Mouse (Mus musculus): ENCODE results near the gene Pdrg1. TPM values are rescaled to one million over a fixed set of nuclear protein-coding genes. Genes with fewer than 3 reads are reported as not detected.

Gene Pdrg1
- polyA plus RNA-seq, 1 experiment from 2014 or later, result 102 TPM

- ATAC-seq (ENCODE audit: insufficient read depth, low FRiP score, low TSS enrichment) (no peak), DNase-seq (ENCODE audit: low spot score) (no peak)
- no peaks in the 10 kb centered on the region; the same call in 1 of the 2 replicates for H3K36me3 ChIP-seq (ENCODE audit: control insufficient read depth, insufficient read depth, low read length)
- H3K9me3 ChIP-seq (ENCODE audit: control insufficient read depth, low read length), result no peaks in the 10 kb centered on the region
- H3K9ac ChIP-seq (ENCODE audit: low read length), result no peak overlapping the region
- H3K4me3 ChIP-seq (ENCODE audit: low read depth, low read length), result no peak overlapping the region
- WGBS, result 79% methylated on average over 9 of the region's 9 CpGs
- no peak overlapping the region for H3K27ac ChIP-seq (ENCODE audit: low read depth, low read length)
- no peak overlapping the region for H3K4me2 ChIP-seq (ENCODE audit: low read depth)
- no peaks in the 10 kb centered on the region; the same call in 1 of the 2 replicates for H3K4me1 ChIP-seq (ENCODE audit: control insufficient read depth, insufficient read depth, low read length)
- H3K27me3 ChIP-seq (ENCODE audit: control insufficient read depth, insufficient read depth, low read length), result peaks cover 18% of the 10 kb centered on the region
These were observed 36.3 kb upstream of the Pdrg1 start for GRCm38 (mm10) chr2:153051537-153051936.

GRCm38 (mm10) chr2:153051095-153051494 is 35.9 kb upstream of the Pdrg1 start:
- peaks cover 18% of the 10 kb centered on the region for H3K27me3 ChIP-seq (ENCODE audit: control insufficient read depth, insufficient read depth, low read length)
- no peak for ATAC-seq (ENCODE audit: insufficient read depth, low FRiP score, low TSS enrichment)
- 87% methylated on average over 6 of the region's 6 CpGs for WGBS

GRCm38 (mm10) chr2:153049997-153050358 is 34.8 kb upstream of the Pdrg1 start:
- Histone ChIP-seq H3K4me2 (ENCODE audit: low read depth) (no peak overlapping the region), H3K27ac (ENCODE audit: low read depth, low read length) (no peak overlapping the region), H3K27me3 (ENCODE audit: control insufficient read depth, insufficient read depth, low read length) (peaks cover 18% of the 10 kb centered on the region), H3K36me3 (ENCODE audit: control insufficient read depth, insufficient read depth, low read length) (no peaks in the 10 kb centered on the region; the same call in 1 of the 2 replicates), H3K9ac (ENCODE audit: low read length) (no peak overlapping the region), H3K9me3 (ENCODE audit: control insufficient read depth, low read length) (no peaks in the 10 kb centered on the region), H3K4me1 (ENCODE audit: control insufficient read depth, insufficient read depth, low read length) (no peaks in the 10 kb centered on the region; the same call in 1 of the 2 replicates), H3K4me3 (ENCODE audit: low read depth, low read length) (no peak overlapping the region)
- no peak for ATAC-seq (ENCODE audit: insufficient read depth, low FRiP score, low TSS enrichment)
- DNase-seq (ENCODE audit: low spot score), result no peak
- 89% methylated on average over 4 of the region's 4 CpGs for WGBS

More at GRCm38 (mm10) chr2:153051095-153051494, 35.9 kb upstream of the Pdrg1 start:
- Histone ChIP-seq H3K4me1 (ENCODE audit: control insufficient read depth, insufficient read depth, low read length) (no peaks in the 10 kb centered on the region; the same call in 1 of the 2 replicates), H3K36me3 (ENCODE audit: control insufficient read depth, insufficient read depth, low read length) (no peaks in the 10 kb centered on the region; the same call in 1 of the 2 replicates), H3K9me3 (ENCODE audit: control insufficient read depth, low read length) (no peaks in the 10 kb centered on the region), H3K9ac (ENCODE audit: low read length) (no peak overlapping the region), H3K4me2 (ENCODE audit: low read depth) (no peak overlapping the region), H3K27ac (ENCODE audit: low read depth, low read length) (no peak overlapping the region), H3K4me3 (ENCODE audit: low read depth, low read length) (no peak overlapping the region)
- no peak for DNase-seq (ENCODE audit: low spot score)

GRCm38 (mm10) chr2:153049288-153049996 is 34.2 kb upstream of the Pdrg1 start:
- H3K4me3 ChIP-seq (ENCODE audit: low read depth, low read length), result no peak overlapping the region
- no peak overlapping the region for H3K9ac ChIP-seq (ENCODE audit: low read length)
- WGBS, result 45% methylated on average over 9 of the region's 9 CpGs
- no peaks in the 10 kb centered on the region for H3K9me3 ChIP-seq (ENCODE audit: control insufficient read depth, low read length)
- H3K4me2 ChIP-seq (ENCODE audit: low read depth), result no peak overlapping the region
- H3K27ac ChIP-seq (ENCODE audit: low read depth, low read length), result no peak overlapping the region
- DNase-seq (ENCODE audit: low spot score) (no peak), ATAC-seq (ENCODE audit: insufficient read depth, low FRiP score, low TSS enrichment) (no peak)
- no peaks in the 10 kb centered on the region; the same call in 1 of the 2 replicates for H3K4me1 ChIP-seq (ENCODE audit: control insufficient read depth, insufficient read depth, low read length)
- H3K27me3 ChIP-seq (ENCODE audit: control insufficient read depth, insufficient read depth, low read length), result peaks cover 18% of the 10 kb centered on the region
- no peaks in the 10 kb centered on the region; the same call in 1 of the 2 replicates for H3K36me3 ChIP-seq (ENCODE audit: control insufficient read depth, insufficient read depth, low read length)

GRCm38 (mm10) chr2:153047828-153048465 is 32.7 kb upstream of the Pdrg1 start:
- no peaks in the 10 kb centered on the region for H3K9me3 ChIP-seq (ENCODE audit: control insufficient read depth, low read length)
- 41% methylated on average over 17 of the region's 17 CpGs for WGBS
- no peak overlapping the region for H3K4me2 ChIP-seq (ENCODE audit: low read depth)
- DNase-seq (ENCODE audit: low spot score), result peak; percentile 50
- H3K4me3 ChIP-seq (ENCODE audit: low read depth, low read length), result no peak overlapping the region
- H3K9ac ChIP-seq (ENCODE audit: low read length), result no peak overlapping the region
- H3K4me1 ChIP-seq (ENCODE audit: control insufficient read depth, insufficient read depth, low read length), result no peaks in the 10 kb centered on the region; the same call in 1 of the 2 replicates
- H3K27ac ChIP-seq (ENCODE audit: low read depth, low read length), result no peak overlapping the region
- ATAC-seq (ENCODE audit: insufficient read depth, low FRiP score, low TSS enrichment), result no peak
- no peaks in the 10 kb centered on the region for H3K36me3 ChIP-seq (ENCODE audit: control insufficient read depth, insufficient read depth, low read length)
- peaks cover 15% of the 10 kb centered on the region for H3K27me3 ChIP-seq (ENCODE audit: control insufficient read depth, insufficient read depth, low read length)

GRCm38 (mm10) chr2:153045884-153046299 is 30.7 kb upstream of the Pdrg1 start:
- no peak overlapping the region for H3K27ac ChIP-seq (ENCODE audit: low read depth, low read length)
- H3K4me2 ChIP-seq (ENCODE audit: low read depth), result no peak overlapping the region
- H3K9ac ChIP-seq (ENCODE audit: low read length), result no peak overlapping the region
- peak; percentile 39 for DNase-seq (ENCODE audit: low spot score)
- H3K4me3 ChIP-seq (ENCODE audit: low read depth, low read length), result no peak overlapping the region
- ATAC-seq (ENCODE audit: insufficient read depth, low FRiP score, low TSS enrichment), result no peak
- no peaks in the 10 kb centered on the region for H3K9me3 ChIP-seq (ENCODE audit: control insufficient read depth, low read length)
- 61% methylated on average over 8 of the region's 8 CpGs for WGBS
- no peaks in the 10 kb centered on the region for H3K36me3 ChIP-seq (ENCODE audit: control insufficient read depth, insufficient read depth, low read length)
- H3K4me1 ChIP-seq (ENCODE audit: control insufficient read depth, insufficient read depth, low read length), result no peaks in the 10 kb centered on the region; the same call in 1 of the 2 replicates
- H3K27me3 ChIP-seq (ENCODE audit: control insufficient read depth, insufficient read depth, low read length), result no peaks in the 10 kb centered on the region

- ATAC-seq (ENCODE audit: insufficient read depth, low FRiP score, low TSS enrichment), result no peak
- WGBS, result 67% methylated on average over 3 of the region's 3 CpGs
- DNase-seq (ENCODE audit: low spot score), result no peak
These were observed 28.7 kb upstream of the Pdrg1 start for GRCm38 (mm10) chr2:153043886-153044285.

GRCm38 (mm10) chr2:153036690-153037089 is 21.5 kb upstream of the Pdrg1 start:
- H3K36me3 ChIP-seq (ENCODE audit: control insufficient read depth, insufficient read depth, low read length), result no peaks in the 10 kb centered on the region
- H3K9me3 ChIP-seq (ENCODE audit: control insufficient read depth, low read length), result no peaks in the 10 kb centered on the region
- peaks cover 8% of the 10 kb centered on the region for H3K27me3 ChIP-seq (ENCODE audit: control insufficient read depth, insufficient read depth, low read length)
- 35% methylated on average over 2 of the region's 2 CpGs for WGBS
- DNase-seq (ENCODE audit: low spot score) (no peak), ATAC-seq (ENCODE audit: insufficient read depth, low FRiP score, low TSS enrichment) (no peak)
- H3K27ac ChIP-seq (ENCODE audit: low read depth, low read length), result no peak overlapping the region
- no peak overlapping the region for H3K4me3 ChIP-seq (ENCODE audit: low read depth, low read length)
- H3K9ac ChIP-seq (ENCODE audit: low read length), result no peak overlapping the region
- H3K4me2 ChIP-seq (ENCODE audit: low read depth), result no peak overlapping the region
- H3K4me1 ChIP-seq (ENCODE audit: control insufficient read depth, insufficient read depth, low read length), result peaks cover 2% of the 10 kb centered on the region; the same call in 1 of the 2 replicates

More at GRCm38 (mm10) chr2:153043886-153044285, 28.7 kb upstream of the Pdrg1 start:
- H3K27me3 ChIP-seq (ENCODE audit: control insufficient read depth, insufficient read depth, low read length), result no peaks in the 10 kb centered on the region
- no peak overlapping the region for H3K4me2 ChIP-seq (ENCODE audit: low read depth)
- no peaks in the 10 kb centered on the region for H3K36me3 ChIP-seq (ENCODE audit: control insufficient read depth, insufficient read depth, low read length)
- H3K4me1 ChIP-seq (ENCODE audit: control insufficient read depth, insufficient read depth, low read length), result no peaks in the 10 kb centered on the region; the same call in 1 of the 2 replicates
- no peak overlapping the region for H3K27ac ChIP-seq (ENCODE audit: low read depth, low read length)
- H3K4me3 ChIP-seq (ENCODE audit: low read depth, low read length), result no peak overlapping the region
- H3K9me3 ChIP-seq (ENCODE audit: control insufficient read depth, low read length), result no peaks in the 10 kb centered on the region
- H3K9ac ChIP-seq (ENCODE audit: low read length), result no peak overlapping the region
